Mouse (Mus musculus) limb, embryonic 11.5 days (tissue): ENCODE measurements around the gene Nkx2-3. TPM values are rescaled to one million over a fixed set of nuclear protein-coding genes. Genes with fewer than 3 reads are reported as not detected.

ENCODE experiments used
- ATAC-seq: fragments of 200-750 bp; cut with Nextera tagmentation; 2 replicates; pipeline ENCODE4 v1.8.0; 2017; ENCODE audit warnings: low read depth; ENCODE audit not compliant: insufficient number of reproducible peaks, low FRiP score, low TSS enrichment
- DNase-seq: peaks from one replicate; pipeline ENCODE4 v3.0.0-alpha.2; 2015; ENCODE audit warnings: low spot score
- H3K27ac ChIP-seq: fragments of 300-500 bp; sonication (generic); replicated peaks from 2 replicates; pipeline ENCODE4 v1.5.1; 2014; ENCODE audit warnings: low read depth, mild to moderate bottlenecking, low read length
- H3K27me3 ChIP-seq: fragments of 300-500 bp; sonication (generic); 2 replicates; pipeline ENCODE4 v1.6.1; 2014; ENCODE audit warnings: mild to moderate bottlenecking, low read length, mixed read lengths; ENCODE audit not compliant: control insufficient read depth, insufficient read depth
- H3K36me3 ChIP-seq: fragments of 300-500 bp; sonication (generic); 2 replicates; pipeline ENCODE4 v1.6.1; 2014; ENCODE audit warnings: mild to moderate bottlenecking, low read length, moderate library complexity, mixed read lengths; ENCODE audit not compliant: control insufficient read depth, insufficient read depth
- H3K4me1 ChIP-seq: fragments of 300-500 bp; sonication (generic); 2 replicates; pipeline ENCODE4 v1.6.1; 2014; ENCODE audit warnings: low read length, mixed read lengths; ENCODE audit not compliant: control insufficient read depth, insufficient read depth
- H3K4me2 ChIP-seq: fragments of 300-500 bp; sonication (generic); 2 replicates; pipeline ENCODE4 v1.6.1; 2014; ENCODE audit warnings: low read depth, mild to moderate bottlenecking, moderate library complexity; ENCODE audit not compliant: severe bottlenecking
- H3K4me3 ChIP-seq: fragments of 300-500 bp; sonication (generic); 2 replicates; pipeline ENCODE4 v1.5.1; 2014; ENCODE audit warnings: low read depth, low read length
- H3K9ac ChIP-seq: fragments of 300-500 bp; sonication (generic); 2 replicates; pipeline ENCODE4 v1.6.1; 2014; ENCODE audit warnings: mild to moderate bottlenecking, low read length
- H3K9me3 ChIP-seq: fragments of 300-500 bp; sonication (generic); 2 replicates; pipeline ENCODE4 v1.6.1; 2016; ENCODE audit warnings: low read length; ENCODE audit not compliant: control insufficient read depth
- WGBS: fragments of 180-500 bp; shearing (Covaris S2); extraction: QIAGEN DNeasy Blood & Tissue Kit; methylation state at CpG from one replicate; pipeline ENCODE4 v1.1.7; 2014; 5-methylcytosine and 5-hydroxymethylcytosine counted together
- polyA plus RNA-seq: library from polyadenylated mRNA; unstranded; fragments of >200 nt; fragmentation: Nextera tagmentation; extraction: Ambion mirVana; gene quantifications from 2 replicates; pipeline ENCODE4 v1.2.1, GENCODE M21; 2014

Gene Nkx2-3
- polyA plus RNA-seq, result not detected in 2 replicates

DNA sequence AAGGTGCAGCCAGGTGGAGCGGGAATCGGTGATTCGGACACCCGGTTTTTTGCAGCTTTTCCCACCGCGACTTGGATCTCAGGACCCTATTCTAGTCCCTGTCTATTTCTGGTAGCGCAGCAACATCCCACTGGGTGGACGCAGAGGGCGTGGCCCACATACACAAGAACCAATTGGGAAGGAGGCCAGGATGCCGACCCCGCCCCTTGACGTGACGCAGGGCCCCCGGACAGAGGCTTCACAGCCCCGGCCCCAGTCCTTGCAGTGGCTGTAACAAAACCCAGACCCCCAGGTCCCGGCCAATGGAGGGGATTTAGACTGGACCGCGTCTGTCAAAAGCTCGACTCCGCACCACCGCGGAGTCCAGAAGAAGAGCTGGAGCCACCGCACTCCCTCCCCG is at the start of gene Nkx2-3:
Gene Nkx2-3, plus strand, starts transcription at position 275 of the 400 bp plus-strand sequence.
- H3K27me3 ChIP-seq, result peaks cover 86% of the 10 kb centered on the region
- H3K9ac ChIP-seq, result no peak within 1 kb of the TSS
- H3K4me2 ChIP-seq, result no peak within 1 kb of the TSS; the same call in 1 of the 2 replicates
- H3K4me1 ChIP-seq, result peaks cover 18% of the 10 kb centered on the region; the same call in 1 of the 2 replicates
- DNase-seq, result peak; percentile 81
- H3K9me3 ChIP-seq, result no peaks in the 10 kb centered on the region
- no peaks in the 10 kb centered on the region for H3K36me3 ChIP-seq
- no peak within 1 kb of the TSS for H3K4me3 ChIP-seq
- peak; percentile 60; the same call in 1 of the 2 replicates for ATAC-seq
- H3K27ac ChIP-seq, result no peak within 1 kb of the TSS
- WGBS, result under 1% methylated on average over 24 of the region's 24 CpGs

DNA sequence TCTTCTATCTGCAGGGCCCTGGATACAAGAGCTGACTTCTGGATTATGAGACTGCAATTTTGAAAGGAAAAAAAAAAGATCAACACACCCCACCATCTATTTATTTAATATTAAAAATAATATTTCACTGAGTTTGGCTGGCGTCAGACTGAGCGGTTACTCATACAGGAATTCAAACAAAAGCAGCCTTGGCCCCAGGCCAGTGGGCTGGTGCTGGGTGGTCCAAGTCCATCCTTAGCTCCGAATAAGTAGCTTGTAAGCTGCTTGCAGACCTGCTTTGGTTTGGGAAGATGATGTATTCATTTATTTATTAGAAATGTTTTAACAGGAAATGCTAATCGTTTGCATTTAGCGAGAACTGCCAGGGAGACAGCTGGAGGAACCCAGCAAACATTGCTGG is 49.0 kb upstream of the Nkx2-3 start:
- no peaks in the 10 kb centered on the region for H3K9me3 ChIP-seq
- DNase-seq (no peak), ATAC-seq (no peak)
- H3K27ac ChIP-seq, result no peak overlapping the region
- H3K4me1 ChIP-seq, result no peaks in the 10 kb centered on the region
- no peaks in the 10 kb centered on the region for H3K27me3 ChIP-seq
- no peak overlapping the region for H3K4me2 ChIP-seq
- no peak overlapping the region for H3K4me3 ChIP-seq
- H3K9ac ChIP-seq, result no peak overlapping the region
- 87% methylated on average over 5 of the region's 5 CpGs for WGBS
- no peaks in the 10 kb centered on the region for H3K36me3 ChIP-seq

DNA sequence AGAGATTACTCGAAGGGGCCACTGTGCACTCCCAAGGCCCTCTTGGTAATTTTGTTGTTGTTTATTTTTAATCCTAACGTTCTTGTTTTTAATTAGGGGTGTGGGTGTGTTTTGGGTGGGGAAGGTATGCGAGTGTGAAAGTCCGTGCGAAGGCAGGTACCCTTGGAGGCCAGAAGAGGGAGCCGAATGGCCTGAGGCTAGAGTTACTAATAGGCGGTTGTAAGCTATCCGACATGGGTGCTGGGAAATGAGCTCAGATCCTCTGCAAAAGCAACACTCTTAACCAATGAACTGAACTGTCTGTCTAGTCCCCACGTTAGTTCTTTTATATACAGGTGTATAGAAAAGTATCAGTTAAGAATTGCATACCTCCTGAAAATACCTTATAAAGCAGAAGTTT is 43.8 kb upstream of the Nkx2-3 start:
- Histone ChIP-seq H3K27ac (no peak overlapping the region), H3K9ac (no peak overlapping the region), H3K4me3 (no peak overlapping the region), H3K9me3 (no peaks in the 10 kb centered on the region), H3K27me3 (peaks cover 13% of the 10 kb centered on the region), H3K36me3 (no peaks in the 10 kb centered on the region), H3K4me1 (no peaks in the 10 kb centered on the region), H3K4me2 (no peak overlapping the region)
- no peak for DNase-seq
- ATAC-seq, result no peak
- 41% methylated on average over 9 of the region's 9 CpGs for WGBS

DNA sequence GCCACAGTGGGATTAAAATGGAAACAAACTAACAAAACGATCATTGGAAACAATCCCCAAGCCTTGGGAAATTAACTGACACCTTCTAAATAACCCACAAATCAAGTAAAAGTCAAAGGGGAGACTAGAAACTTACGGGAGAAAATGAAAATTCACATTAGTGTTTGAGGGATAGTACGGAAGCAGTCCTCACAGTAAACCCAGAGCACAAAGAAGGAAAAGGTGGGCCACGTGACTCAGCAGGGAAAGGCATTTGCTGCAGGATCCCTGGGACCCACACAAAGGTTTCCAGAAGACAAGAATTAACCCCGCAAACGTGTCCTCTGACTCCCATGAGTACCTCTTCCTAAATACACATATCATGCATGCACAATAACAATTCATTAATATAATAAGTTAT is 43.0 kb upstream of the Nkx2-3 start:
- H3K4me2 ChIP-seq, result no peak overlapping the region
- 48% methylated on average over 6 of the region's 6 CpGs for WGBS
- ATAC-seq (no peak), DNase-seq (no peak)
- H3K36me3 ChIP-seq, result no peaks in the 10 kb centered on the region
- H3K27ac ChIP-seq, result no peak overlapping the region
- H3K4me1 ChIP-seq, result no peaks in the 10 kb centered on the region
- H3K9ac ChIP-seq, result no peak overlapping the region
- H3K4me3 ChIP-seq, result no peak overlapping the region
- H3K27me3 ChIP-seq, result peaks cover 13% of the 10 kb centered on the region
- H3K9me3 ChIP-seq, result no peaks in the 10 kb centered on the region

DNA sequence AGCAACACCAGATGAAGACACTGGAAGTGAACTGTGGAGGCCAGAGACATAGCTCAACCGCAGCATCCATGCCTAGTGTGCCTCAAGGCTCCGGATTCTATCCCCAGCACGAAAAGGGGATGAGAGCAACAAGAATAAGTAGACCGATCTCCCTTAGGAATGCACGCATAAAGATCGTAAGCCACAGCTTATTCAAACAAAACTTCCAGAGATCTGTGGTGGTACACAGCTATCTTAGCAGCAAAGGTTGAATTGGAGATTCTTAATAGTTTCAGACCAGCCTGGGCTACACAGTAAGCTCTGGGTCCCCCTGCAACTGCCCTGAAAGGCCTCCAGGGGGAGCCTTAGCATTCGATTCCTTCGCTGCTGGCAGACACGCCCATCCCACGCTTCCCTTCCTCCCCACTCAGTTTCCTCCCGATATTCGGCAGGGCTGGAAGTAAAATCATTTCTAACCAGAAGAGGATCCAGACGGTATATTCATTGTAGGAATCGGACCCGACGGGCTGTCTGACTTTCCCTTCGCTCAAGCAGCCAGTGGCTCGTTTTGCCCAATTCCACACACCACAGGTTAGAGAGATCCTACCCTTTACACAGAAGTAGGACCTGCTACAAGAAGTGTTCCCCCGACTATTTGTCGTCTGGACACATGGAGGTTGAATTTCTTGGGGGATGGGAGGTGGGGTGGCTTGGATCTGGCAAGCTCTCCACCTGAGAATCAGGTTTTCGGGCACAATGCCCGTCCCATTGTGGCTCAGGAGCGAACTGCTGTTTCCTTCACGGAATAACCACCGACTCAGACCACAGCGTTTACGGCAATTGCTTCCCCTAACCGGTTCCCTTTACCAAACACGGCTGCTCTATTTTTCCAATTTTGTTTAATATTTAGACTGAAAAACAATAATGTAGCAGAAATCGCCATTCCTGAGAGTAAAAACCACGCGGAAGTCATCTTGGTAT is 41.0 kb upstream of the Nkx2-3 start:
- Histone ChIP-seq H3K4me3 (peak overlapping the region; percentile 23), H3K36me3 (no peaks in the 10 kb centered on the region), H3K4me1 (no peaks in the 10 kb centered on the region), H3K9me3 (no peaks in the 10 kb centered on the region), H3K27me3 (peaks cover 13% of the 10 kb centered on the region), H3K9ac (no peak overlapping the region), H3K4me2 (peak overlapping the region; percentile 56), H3K27ac (no peak overlapping the region)
- ATAC-seq (no peak), DNase-seq (peak; percentile 82)
- WGBS, result 15% methylated on average over 32 of the region's 32 CpGs

- Histone ChIP-seq H3K4me1 (no peaks in the 10 kb centered on the region), H3K9ac (no peak overlapping the region), H3K4me2 (no peak overlapping the region), H3K27me3 (peaks cover 18% of the 10 kb centered on the region), H3K27ac (no peak overlapping the region), H3K4me3 (no peak overlapping the region), H3K9me3 (no peaks in the 10 kb centered on the region), H3K36me3 (no peaks in the 10 kb centered on the region)
- WGBS, result 84% methylated on average over 13 of the region's 13 CpGs
- DNase-seq, result no peak
- ATAC-seq, result no peak
Measured at GRCm38 (mm10) chr19:43579081-43579796, 32.9 kb upstream of the Nkx2-3 start.

DNA sequence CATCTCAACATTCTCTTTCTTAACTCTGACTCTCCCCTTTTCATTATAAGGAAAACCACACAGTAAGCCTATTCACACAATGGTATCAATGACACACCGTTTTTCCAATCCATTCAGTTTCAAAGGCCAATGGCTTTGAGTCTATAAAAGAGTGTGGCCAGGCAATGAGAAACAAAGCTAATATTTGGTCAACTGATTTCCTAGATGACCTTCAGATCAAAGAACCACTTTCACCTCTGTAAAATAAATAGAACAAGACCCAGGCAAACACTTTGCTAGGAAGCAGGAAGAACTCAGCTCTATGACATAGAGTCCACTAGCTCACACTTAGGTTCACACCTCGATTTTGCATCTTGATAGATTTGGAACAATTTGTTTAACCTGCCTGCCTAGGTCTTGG is 30.9 kb upstream of the Nkx2-3 start:
- no peak overlapping the region for H3K4me3 ChIP-seq
- 73% methylated on average over 2 of the region's 2 CpGs for WGBS
- no peak overlapping the region for H3K9ac ChIP-seq
- H3K27me3 ChIP-seq, result peaks cover 32% of the 10 kb centered on the region
- H3K4me2 ChIP-seq, result no peak overlapping the region
- DNase-seq (no peak), ATAC-seq (no peak)
- H3K4me1 ChIP-seq, result no peaks in the 10 kb centered on the region
- H3K9me3 ChIP-seq, result no peaks in the 10 kb centered on the region
- H3K36me3 ChIP-seq, result no peaks in the 10 kb centered on the region
- H3K27ac ChIP-seq, result no peak overlapping the region

DNA sequence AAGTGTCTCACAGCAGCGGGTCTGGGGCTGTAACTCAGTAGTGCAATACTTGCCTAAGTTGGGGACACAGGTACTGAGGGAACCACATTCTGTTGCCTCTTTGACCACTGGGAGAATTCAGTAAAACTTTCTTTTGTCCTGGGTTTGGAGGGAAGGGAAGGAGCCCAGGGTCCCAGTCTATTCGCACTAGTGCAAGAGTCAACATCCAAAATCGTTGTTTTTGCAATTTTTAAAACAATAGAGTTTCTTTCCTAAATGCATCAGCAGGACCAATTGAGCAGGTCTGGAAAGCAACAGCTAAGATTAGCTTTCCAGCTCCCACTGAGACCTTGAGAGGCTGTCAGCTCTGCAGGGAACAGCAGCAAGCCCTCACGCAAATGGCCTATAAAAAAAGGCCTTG is 28.9 kb upstream of the Nkx2-3 start:
- no peak overlapping the region for H3K9ac ChIP-seq
- no peak overlapping the region for H3K27ac ChIP-seq
- no peaks in the 10 kb centered on the region for H3K4me1 ChIP-seq
- ATAC-seq, result no peak
- H3K4me3 ChIP-seq, result no peak overlapping the region
- no peak for DNase-seq
- 9% methylated on average over 4 of the region's 4 CpGs for WGBS
- H3K9me3 ChIP-seq, result no peaks in the 10 kb centered on the region
- H3K27me3 ChIP-seq, result peaks cover 38% of the 10 kb centered on the region
- H3K4me2 ChIP-seq, result no peak overlapping the region
- H3K36me3 ChIP-seq, result no peaks in the 10 kb centered on the region
